Mouse (Mus musculus) olfactory bulb, adult 2 months (tissue): ENCODE data around the gene Pcsk6.
A peak's percentile ranks its signal among the peaks of the same experiment; 100 is the strongest.

Source experiments
- CTCF ChIP-seq: fragments of 200-500 bp; IDR thresholded peaks from 2 replicates; pipeline ENCODE4 v1.5.1; 2012; ENCODE audit warnings: low read depth, mild to moderate bottlenecking, low read length, moderate library complexity; ENCODE audit not compliant: insufficient read depth
- POLR2A ChIP-seq: fragments of 200-500 bp; IDR thresholded peaks from 2 replicates; pipeline ENCODE4 v1.6.1; 2012; ENCODE audit warnings: mild to moderate bottlenecking, low read depth, low read length, moderate library complexity; ENCODE audit not compliant: insufficient read depth

GRCm38 (mm10) chr7:66060066-66060956 lies 198.8 kb downstream of the Pcsk6 start:
- no peak for TF ChIP-seq CTCF
- peak; percentile 70 for TF ChIP-seq POLR2A
